Mouse (Mus musculus) lung, postnatal 0 days (tissue): ENCODE results near the gene Wdr20.

Experiments
- CTCF ChIP-seq: IDR thresholded peaks from 2 replicates; pipeline ENCODE4 v1.5.1; 2016; ENCODE audit warnings: antibody characterized with exemption, mild to moderate bottlenecking
- EP300 ChIP-seq: IDR thresholded peaks from 2 replicates; pipeline ENCODE4 v1.6.1; 2016; ENCODE audit warnings: antibody characterized with exemption, mild to moderate bottlenecking, control low read depth

- TF ChIP-seq EP300 (no peak), CTCF (no peak)
Observed at GRCm38 (mm10) chr12:110770479-110771247, 32.9 kb downstream of the Wdr20 start.
